Mouse (Mus musculus): ENCODE measurements around the gene Psmb3. TPM values are rescaled to one million over a fixed set of nuclear protein-coding genes. Genes with fewer than 3 reads are reported as not detected.
"Not testable (repeated sequence)": the region's sequence is repeated elsewhere in the genome, so short reads cannot be mapped to it uniquely, and the experiment has no call there.

Gene Psmb3
- polyA plus RNA-seq, 1 experiment from 2014 or later: 463 TPM

DNA sequence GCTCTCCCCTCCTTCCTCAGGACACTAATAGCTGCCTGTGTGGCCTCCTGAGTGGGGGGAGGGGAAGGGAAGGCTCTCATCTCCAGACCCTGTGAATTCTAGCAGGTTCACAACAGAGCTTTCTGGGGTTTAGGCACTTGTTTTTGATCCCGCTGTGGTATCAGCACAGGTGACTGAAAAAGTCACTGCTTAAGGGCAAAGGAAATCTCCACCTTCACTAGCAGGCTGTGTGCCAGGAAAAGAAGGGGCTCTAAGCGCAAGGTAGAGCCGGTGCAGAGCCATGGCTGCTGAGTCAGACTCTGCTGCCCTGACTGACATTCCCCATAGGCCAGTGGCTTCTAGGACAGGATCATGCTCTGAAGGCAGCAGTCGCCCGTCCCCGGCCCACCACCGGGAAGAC, 25.5 kb downstream of the Psmb3 start:
- Histone ChIP-seq H3K27ac (ENCODE audit: low read depth, low read length) (no peak overlapping the region), H3K36me3 (ENCODE audit: control insufficient read depth, insufficient read depth, low read length) (peaks cover 2% of the 10 kb centered on the region; the same call in 1 of the 2 replicates), H3K4me2 (ENCODE audit: low read depth, low read length, severe bottlenecking) (no peak overlapping the region), H3K4me3 (ENCODE audit: low read depth, low read length) (no peak overlapping the region), H3K4me1 (replicated peaks; ENCODE audit: control insufficient read depth, insufficient read depth, low read length) (0 out of 2 replicates have a peak, but pooled peaks cover 1% of the 10 kb centered on the region), H3K9me3 (ENCODE audit: control insufficient read depth, low read length) (no peaks in the 10 kb centered on the region), H3K27me3 (ENCODE audit: control insufficient read depth, insufficient read depth, low read length) (no peaks in the 10 kb centered on the region), H3K9ac (ENCODE audit: low read length) (no peak overlapping the region)
- no peak for DNase-seq (ENCODE audit: low spot score)
- no peak for ATAC-seq (replicated peaks; ENCODE audit: low FRiP score)
- WGBS: 86% methylated on average over 7 of the region's 7 CpGs

DNA sequence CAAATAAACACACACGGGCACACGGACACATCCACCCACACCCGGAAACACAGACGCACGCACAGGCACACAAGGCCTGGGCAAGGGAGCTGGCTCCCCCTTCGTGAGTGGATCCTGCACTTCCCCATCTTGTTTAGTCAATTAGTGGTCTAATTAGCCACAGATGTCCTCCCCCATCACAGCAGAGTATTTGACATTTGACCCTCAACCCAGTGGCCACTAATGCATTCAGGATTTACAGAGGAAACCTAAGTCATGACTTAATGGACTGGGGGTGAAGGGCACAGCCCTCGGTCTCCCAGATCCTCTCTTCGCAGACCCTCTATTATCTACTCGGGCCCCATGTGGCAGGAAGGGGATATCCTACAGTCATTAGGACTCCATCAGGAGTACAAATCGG, 30.5 kb downstream of the Psmb3 start:
- DNase-seq (ENCODE audit: low spot score) (no peak), ATAC-seq (replicated peaks; ENCODE audit: low FRiP score) (no peak)
- Histone ChIP-seq H3K4me1 (replicated peaks; ENCODE audit: control insufficient read depth, insufficient read depth, low read length) (0 out of 2 replicates have a peak, but pooled peaks cover 2% of the 10 kb centered on the region), H3K4me2 (ENCODE audit: low read depth, low read length, severe bottlenecking) (no peak overlapping the region), H3K9me3 (ENCODE audit: control insufficient read depth, low read length) (no peaks in the 10 kb centered on the region), H3K27me3 (ENCODE audit: control insufficient read depth, insufficient read depth, low read length) (no peaks in the 10 kb centered on the region), H3K9ac (ENCODE audit: low read length) (no peak overlapping the region), H3K4me3 (ENCODE audit: low read depth, low read length) (no peak overlapping the region), H3K27ac (ENCODE audit: low read depth, low read length) (no peak overlapping the region), H3K36me3 (ENCODE audit: control insufficient read depth, insufficient read depth, low read length) (no peaks in the 10 kb centered on the region; the same call in 1 of the 2 replicates)
- 40% methylated on average over 10 of the region's 10 CpGs for WGBS

DNA sequence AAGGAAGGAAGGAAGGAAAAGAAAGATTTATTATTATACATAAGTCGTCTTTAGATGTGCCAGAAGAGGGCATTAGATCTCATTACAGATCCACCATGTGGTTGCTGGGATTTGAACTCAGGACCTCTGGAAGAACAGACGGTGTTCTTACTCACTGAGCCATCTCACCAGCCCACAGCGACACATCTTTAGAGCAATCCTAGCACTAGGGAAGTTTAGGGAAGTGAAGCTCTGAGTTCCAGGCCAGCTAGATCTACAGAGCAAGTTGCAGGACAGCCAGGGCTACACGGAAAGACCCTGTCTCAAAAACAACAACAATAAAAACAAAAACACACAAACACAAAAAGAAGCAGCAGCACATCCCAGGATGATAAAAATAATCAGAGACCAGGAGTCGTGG, 31.6 kb downstream of the Psmb3 start:
- H3K4me2 ChIP-seq (ENCODE audit: low read depth, low read length, severe bottlenecking); H3K9ac ChIP-seq (ENCODE audit: low read length); ATAC-seq (replicated peaks; ENCODE audit: low FRiP score); H3K27me3 ChIP-seq (ENCODE audit: control insufficient read depth, insufficient read depth, low read length); H3K4me1 ChIP-seq (replicated peaks; ENCODE audit: control insufficient read depth, insufficient read depth, low read length); H3K4me3 ChIP-seq (ENCODE audit: low read depth, low read length); DNase-seq (ENCODE audit: low spot score); H3K9me3 ChIP-seq (ENCODE audit: control insufficient read depth, low read length); H3K36me3 ChIP-seq (ENCODE audit: control insufficient read depth, insufficient read depth, low read length); H3K27ac ChIP-seq (ENCODE audit: low read depth, low read length): not testable (repeated sequence)
- WGBS: 90% methylated on average over 5 of the region's 5 CpGs

DNA sequence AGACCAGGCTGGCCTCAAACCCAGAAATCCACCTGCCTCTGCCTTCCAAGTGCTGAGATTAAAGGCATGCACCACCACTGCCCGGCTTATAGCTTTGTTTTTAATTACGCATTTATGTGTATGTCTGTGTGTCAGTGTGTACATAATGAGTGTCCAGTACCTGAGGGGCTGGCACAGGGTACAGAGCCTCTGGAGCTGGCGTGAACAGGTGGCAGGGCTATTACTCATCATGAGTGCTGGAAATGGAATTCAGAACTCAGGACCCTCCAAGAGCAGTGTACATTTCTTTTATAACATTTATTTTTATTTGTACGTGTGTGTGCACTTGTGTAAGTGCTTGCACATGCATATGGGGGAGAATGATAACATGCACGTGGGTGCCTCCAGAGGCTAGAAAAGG, 33.4 kb downstream of the Psmb3 start:
- no peaks in the 10 kb centered on the region for H3K27me3 ChIP-seq (ENCODE audit: control insufficient read depth, insufficient read depth, low read length)
- H3K9ac ChIP-seq (ENCODE audit: low read length): no peak overlapping the region
- H3K4me2 ChIP-seq (ENCODE audit: low read depth, low read length, severe bottlenecking): no peak overlapping the region
- 95% methylated on average over 5 of the region's 5 CpGs for WGBS
- H3K9me3 ChIP-seq (ENCODE audit: control insufficient read depth, low read length): no peaks in the 10 kb centered on the region
- H3K4me1 ChIP-seq (replicated peaks; ENCODE audit: control insufficient read depth, insufficient read depth, low read length): 0 out of 2 replicates have a peak, but pooled peaks cover 2% of the 10 kb centered on the region
- no peak overlapping the region for H3K27ac ChIP-seq (ENCODE audit: low read depth, low read length)
- ATAC-seq (replicated peaks; ENCODE audit: low FRiP score): no peak
- H3K4me3 ChIP-seq (ENCODE audit: low read depth, low read length): no peak overlapping the region
- no peaks in the 10 kb centered on the region; the same call in 1 of the 2 replicates for H3K36me3 ChIP-seq (ENCODE audit: control insufficient read depth, insufficient read depth, low read length)
- DNase-seq (ENCODE audit: low spot score): no peak

DNA sequence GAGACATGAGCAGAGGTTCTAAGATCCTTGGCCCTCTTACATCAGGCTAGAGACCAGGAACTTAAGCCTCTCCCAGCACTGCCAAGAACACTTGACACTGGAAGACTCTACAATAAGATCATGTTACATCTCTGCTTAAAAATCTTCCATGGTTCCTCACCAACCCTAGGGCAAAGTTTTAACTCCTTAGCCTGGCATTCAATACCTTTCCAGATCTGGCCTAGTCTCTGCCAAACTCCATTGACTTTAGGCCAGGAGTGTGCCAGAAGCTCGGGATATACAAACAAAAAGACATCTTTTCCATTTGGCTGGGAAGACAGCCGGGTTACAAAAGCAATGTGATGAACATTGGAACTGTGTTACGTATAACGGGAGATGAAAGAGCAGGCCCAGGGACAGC, 34.4 kb downstream of the Psmb3 start:
- Histone ChIP-seq H3K4me2 (ENCODE audit: low read depth, low read length, severe bottlenecking) (no peak overlapping the region), H3K27me3 (ENCODE audit: control insufficient read depth, insufficient read depth, low read length) (no peaks in the 10 kb centered on the region), H3K9ac (ENCODE audit: low read length) (0 out of 2 replicates have a peak overlapping the region, but pooled peaks have one; percentile 16), H3K4me3 (ENCODE audit: low read depth, low read length) (no peak overlapping the region), H3K36me3 (ENCODE audit: control insufficient read depth, insufficient read depth, low read length) (no peaks in the 10 kb centered on the region), H3K27ac (ENCODE audit: low read depth, low read length) (no peak overlapping the region), H3K4me1 (replicated peaks; ENCODE audit: control insufficient read depth, insufficient read depth, low read length) (peaks cover 2% of the 10 kb centered on the region), H3K9me3 (ENCODE audit: control insufficient read depth, low read length) (no peaks in the 10 kb centered on the region)
- WGBS: 84% methylated on average over 4 of the region's 4 CpGs
- DNase-seq (ENCODE audit: low spot score): no peak
- no peak for ATAC-seq (replicated peaks; ENCODE audit: low FRiP score)

DNA sequence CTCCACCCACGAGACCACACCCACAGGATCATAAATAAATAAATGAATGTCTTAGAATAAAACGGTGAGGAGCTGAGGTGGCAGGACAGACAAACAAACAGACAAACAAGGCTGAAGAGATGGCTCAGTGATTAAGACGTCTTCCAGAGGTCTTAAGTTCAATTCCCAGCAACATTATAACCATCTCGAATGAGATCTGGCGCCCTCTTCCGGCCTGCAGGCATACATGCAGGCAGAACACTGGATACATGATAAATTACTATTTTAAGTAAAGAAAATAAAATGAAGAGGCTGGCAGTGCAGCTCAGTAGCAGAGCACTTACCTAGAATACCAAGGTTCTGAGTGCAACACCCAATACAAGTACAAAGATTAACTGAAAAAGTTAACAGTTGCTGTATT, 35.5 kb downstream of the Psmb3 start:
- no peaks in the 10 kb centered on the region for H3K27me3 ChIP-seq (ENCODE audit: control insufficient read depth, insufficient read depth, low read length)
- H3K9ac ChIP-seq (ENCODE audit: low read length): no peak overlapping the region
- no peaks in the 10 kb centered on the region for H3K9me3 ChIP-seq (ENCODE audit: control insufficient read depth, low read length)
- no peaks in the 10 kb centered on the region for H3K36me3 ChIP-seq (ENCODE audit: control insufficient read depth, insufficient read depth, low read length)
- no peak overlapping the region for H3K27ac ChIP-seq (ENCODE audit: low read depth, low read length)
- H3K4me1 ChIP-seq (replicated peaks; ENCODE audit: control insufficient read depth, insufficient read depth, low read length): peaks cover 7% of the 10 kb centered on the region
- DNase-seq (ENCODE audit: low spot score) (no peak), ATAC-seq (replicated peaks; ENCODE audit: low FRiP score) (no peak)
- 64% methylated on average over 6 of the region's 6 CpGs for WGBS
- H3K4me2 ChIP-seq (ENCODE audit: low read depth, low read length, severe bottlenecking): no peak overlapping the region
- no peak overlapping the region for H3K4me3 ChIP-seq (ENCODE audit: low read depth, low read length)

DNA sequence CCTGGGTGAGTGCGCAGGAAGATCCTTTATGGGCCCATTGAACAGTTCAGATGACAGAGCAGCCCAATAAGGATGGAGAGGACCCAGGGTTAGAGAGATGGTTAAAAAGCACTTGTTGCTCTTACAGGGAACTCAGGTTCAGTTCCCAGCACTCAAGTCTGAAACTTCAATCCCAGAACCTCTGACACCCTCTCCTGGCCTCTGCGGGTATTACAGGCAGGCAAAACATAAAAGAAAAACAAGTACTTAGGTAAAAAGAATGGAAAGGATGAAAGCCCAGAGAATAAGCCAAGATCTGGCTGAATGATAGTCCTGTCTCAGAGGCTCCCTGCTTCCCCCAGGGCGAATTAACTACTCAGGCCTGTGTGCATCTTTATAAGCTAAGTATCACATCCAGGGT, 36.0 kb downstream of the Psmb3 start:
- Histone ChIP-seq H3K36me3 (ENCODE audit: control insufficient read depth, insufficient read depth, low read length) (no peaks in the 10 kb centered on the region), H3K4me3 (ENCODE audit: low read depth, low read length) (no peak overlapping the region), H3K27ac (ENCODE audit: low read depth, low read length) (no peak overlapping the region), H3K9ac (ENCODE audit: low read length) (no peak overlapping the region), H3K27me3 (ENCODE audit: control insufficient read depth, insufficient read depth, low read length) (no peaks in the 10 kb centered on the region), H3K9me3 (ENCODE audit: control insufficient read depth, low read length) (no peaks in the 10 kb centered on the region), H3K4me1 (replicated peaks; ENCODE audit: control insufficient read depth, insufficient read depth, low read length) (peaks cover 6% of the 10 kb centered on the region), H3K4me2 (ENCODE audit: low read depth, low read length, severe bottlenecking) (no peak overlapping the region)
- no peak for DNase-seq (ENCODE audit: low spot score)
- WGBS: 93% methylated on average over 3 of the region's 3 CpGs
- ATAC-seq (replicated peaks; ENCODE audit: low FRiP score): no peak

DNA sequence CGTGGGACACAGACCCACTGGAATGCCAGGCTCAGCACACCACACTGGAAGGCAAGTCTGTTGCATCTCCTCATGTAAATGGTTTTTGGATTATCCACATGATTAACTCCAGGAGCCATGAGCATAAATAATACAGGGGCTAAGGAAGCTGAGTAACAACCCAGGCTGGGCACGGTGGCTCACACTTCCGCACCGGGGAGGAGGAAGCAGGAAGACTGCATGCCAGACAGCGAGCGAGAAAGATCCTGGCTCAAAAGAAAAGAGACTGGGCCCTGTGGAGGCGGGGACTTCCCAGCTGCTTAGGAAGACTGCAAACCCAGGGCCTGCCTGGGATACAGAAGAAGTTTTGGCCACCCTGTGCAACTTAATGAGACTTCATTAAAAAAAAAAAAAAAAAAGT, 37.0 kb downstream of the Psmb3 start:
- WGBS: 58% methylated on average over 7 of the region's 7 CpGs
- no peak overlapping the region for H3K27ac ChIP-seq (ENCODE audit: low read depth, low read length)
- H3K36me3 ChIP-seq (ENCODE audit: control insufficient read depth, insufficient read depth, low read length): no peaks in the 10 kb centered on the region
- DNase-seq (ENCODE audit: low spot score): no peak
- H3K9me3 ChIP-seq (ENCODE audit: control insufficient read depth, low read length): no peaks in the 10 kb centered on the region
- no peaks in the 10 kb centered on the region for H3K27me3 ChIP-seq (ENCODE audit: control insufficient read depth, insufficient read depth, low read length)
- H3K4me3 ChIP-seq (ENCODE audit: low read depth, low read length): no peak overlapping the region
- no peak for ATAC-seq (replicated peaks; ENCODE audit: low FRiP score)
- H3K4me1 ChIP-seq (replicated peaks; ENCODE audit: control insufficient read depth, insufficient read depth, low read length): peaks cover 6% of the 10 kb centered on the region
- no peak overlapping the region for H3K4me2 ChIP-seq (ENCODE audit: low read depth, low read length, severe bottlenecking)
- H3K9ac ChIP-seq (ENCODE audit: low read length): no peak overlapping the region; the same call in 1 of the 2 replicates

DNA sequence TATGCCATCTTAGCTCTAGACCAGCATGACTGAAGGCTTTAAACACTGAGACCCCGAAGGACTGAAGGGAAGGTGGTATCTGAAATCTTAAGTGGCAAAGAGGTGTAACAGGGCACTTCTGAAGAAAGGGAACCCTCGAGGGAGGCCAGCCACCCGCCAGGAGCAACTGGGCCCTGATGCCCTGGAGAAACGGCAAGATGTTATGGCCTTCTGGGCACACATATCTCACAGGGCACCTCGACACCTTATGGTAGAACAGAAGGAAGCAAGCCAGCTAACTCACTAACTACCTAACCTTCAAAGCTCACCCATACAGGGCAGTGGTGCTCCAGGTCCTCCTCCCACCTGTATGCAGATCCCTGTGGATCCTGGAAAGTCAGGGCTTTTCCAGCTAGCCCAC, 39.0 kb downstream of the Psmb3 start:
- Histone ChIP-seq H3K27me3 (ENCODE audit: control insufficient read depth, insufficient read depth, low read length) (no peaks in the 10 kb centered on the region), H3K4me2 (ENCODE audit: low read depth, low read length, severe bottlenecking) (no peak overlapping the region), H3K36me3 (ENCODE audit: control insufficient read depth, insufficient read depth, low read length) (no peaks in the 10 kb centered on the region), H3K27ac (ENCODE audit: low read depth, low read length) (no peak overlapping the region), H3K4me1 (replicated peaks; ENCODE audit: control insufficient read depth, insufficient read depth, low read length) (peaks cover 6% of the 10 kb centered on the region), H3K9me3 (ENCODE audit: control insufficient read depth, low read length) (no peaks in the 10 kb centered on the region), H3K9ac (ENCODE audit: low read length) (no peak overlapping the region), H3K4me3 (ENCODE audit: low read depth, low read length) (no peak overlapping the region)
- ATAC-seq (replicated peaks; ENCODE audit: low FRiP score) (no peak), DNase-seq (ENCODE audit: low spot score) (no peak)
- WGBS: 93% methylated on average over 5 of the region's 5 CpGs
